In genomic region chr12:83947260-83947811, GRCm38 (mm10) we compare ENCODE assay signal across 15 mouse cellular contexts. TPM values are rescaled to one million over a fixed set of nuclear protein-coding genes. Genes with fewer than 3 reads are reported as not detected.
DNase-seq lines count a peak whose midpoint lies in the region; ATAC-seq and TF ChIP-seq lines count a peak whose summit lies in the region.
"Had no signal": no experiment of that assay in that cellular context is flagged by ENCODE, and none has a peak within 500 bp of the region (broad histone marks: within the 10 kb centered on the region; RNA-seq: fewer than 3 reads in every experiment).

No protein-coding gene starts in this region.

- H3K9me3 ChIP-seq in kidney, postnatal 0 days (replicated peaks; ENCODE audit: low read length): no peaks in the 10 kb centered on the region
- no peaks in the 10 kb centered on the region; the same call in 1 of the 2 replicates for H3K9me3 ChIP-seq in heart, embryonic 16.5 days (replicated peaks; ENCODE audit: control insufficient read depth, low read length)
- H3K9me3 ChIP-seq: liver, embryonic 15.5 days had no signal

- no peak overlapping the region for H3K9ac ChIP-seq in kidney, postnatal 0 days (ENCODE audit: low read depth, low read length)
- no peak overlapping the region for H3K9ac ChIP-seq in heart, embryonic 16.5 days (ENCODE audit: low read length)
- H3K9ac ChIP-seq: forebrain, postnatal 0 days; liver, embryonic 15.5 days had no signal

- H3K4me2 ChIP-seq in kidney, postnatal 0 days (ENCODE audit: low read length): no peak overlapping the region
- H3K4me2 ChIP-seq in heart, embryonic 16.5 days (ENCODE audit: low read depth, low read length): no peak overlapping the region
- H3K4me2 ChIP-seq: liver, embryonic 15.5 days had no signal

- H3K4me3 ChIP-seq in kidney, postnatal 0 days (replicated peaks; ENCODE audit: low read depth, low read length): no peak overlapping the region
- no peak overlapping the region for H3K4me3 ChIP-seq in brown adipose tissue, adult 24 weeks (ENCODE audit: insufficient read depth, low read depth, low read length)
- no peak overlapping the region for H3K4me3 ChIP-seq in heart, embryonic 16.5 days (ENCODE audit: low read length)
- H3K4me3 ChIP-seq: liver, embryonic 15.5 days had no signal

- DNase-seq in kidney, postnatal 0 days (ENCODE audit: low spot score): peak; percentile 56
- no peak for DNase-seq in kidney, adult 11 months
- DNase-seq in lung, postnatal 14 days: peak; percentile 49
- DNase-seq in layer of hippocampus, postnatal 36 days: no peak
- no peak for DNase-seq in left cerebral cortex, postnatal 36 days (ENCODE audit: low spot score in 2 of 2)
- DNase-seq: forebrain, postnatal 0 days had no signal

- WGBS in kidney, postnatal 0 days: 72% methylated on average over 8 of the region's 8 CpGs
- WGBS in heart, embryonic 16.5 days: 65% methylated on average over 8 of the region's 8 CpGs

- no peaks in the 10 kb centered on the region for H3K27me3 ChIP-seq in kidney, postnatal 0 days (ENCODE audit: insufficient read depth, low read length)
- no peaks in the 10 kb centered on the region for H3K27me3 ChIP-seq in heart, embryonic 16.5 days (ENCODE audit: control insufficient read depth, insufficient read depth, low read length)
- H3K27me3 ChIP-seq: liver, embryonic 15.5 days had no signal

- TF ChIP-seq CTCF in kidney, postnatal 0 days (IDR thresholded peaks at IDR 0.05; ENCODE audit: low read depth): no peak

- H3K27ac ChIP-seq in kidney, postnatal 0 days: no peak overlapping the region
- H3K27ac ChIP-seq in brown adipose tissue, adult 24 weeks (replicated peaks; ENCODE audit: low read depth, low read length): peak overlapping the region; percentile 63
- H3K27ac ChIP-seq in heart, embryonic 16.5 days (ENCODE audit: low read length): peak overlapping the region; percentile 78
- H3K27ac ChIP-seq: liver, embryonic 15.5 days had no signal

- intact Hi-C loops in left cerebral cortex, postnatal 36 days (cut with DNase I): no loop called here

- no peak for ATAC-seq in kidney, postnatal 0 days (replicated peaks; ENCODE audit: low FRiP score, low read depth)
- ATAC-seq in heart, embryonic 16.5 days (replicated peaks; ENCODE audit: extremely low read depth, insufficient read depth, low FRiP score): no peak; the same call in 1 of the 2 replicates
- ATAC-seq: forebrain, postnatal 0 days; hindbrain, embryonic 16.5 days; midbrain, embryonic 16.5 days had no signal

- H3K36me3 ChIP-seq in kidney, postnatal 0 days (ENCODE audit: insufficient read depth, low read length): no peaks in the 10 kb centered on the region
- no peaks in the 10 kb centered on the region for H3K36me3 ChIP-seq in heart, embryonic 16.5 days (ENCODE audit: control insufficient read depth, insufficient read depth)
- H3K36me3 ChIP-seq: liver, embryonic 15.5 days had no signal

- H3K4me1 ChIP-seq in kidney, postnatal 0 days (replicated peaks; ENCODE audit: insufficient read depth, low read length): 0 out of 2 replicates have a peak, but pooled peaks cover 9% of the 10 kb centered on the region
- peaks cover 11% of the 10 kb centered on the region for H3K4me1 ChIP-seq in brown adipose tissue, adult 24 weeks (ENCODE audit: control insufficient read depth, insufficient read depth, insufficient read length, low read length)
- H3K4me1 ChIP-seq in heart, embryonic 16.5 days (ENCODE audit: control insufficient read depth, insufficient read depth, low read length): peaks cover 14% of the 10 kb centered on the region

RNA-seq across cellular contexts. Expression of gene Riox1, which starts 3.1 kb away (rescaled TPM):
- polyA plus RNA-seq in kidney, postnatal 0 days (2015; fragmentation: Nextera tagmentation; extraction: Ambion mirVana): 12.3 and 13.0 TPM in 2 replicates
- 1.3 and 2.3 TPM in 2 replicates for polyA plus RNA-seq in brown adipose tissue, adult 24 weeks (2012; ENCODE audit: insufficient read depth, insufficient read length, missing spikeins)
- 7.9 TPM in 2 replicates for polyA plus RNA-seq in heart, embryonic 16.5 days (2015; fragmentation: Nextera tagmentation; extraction: Ambion mirVana)
- total RNA-seq in layer of hippocampus, postnatal 36 days (2021): 10 to 100 TPM; 14.4 to 15.3 TPM
- 10 to 100 TPM; 14.7 to 20.1 TPM for total RNA-seq in left cerebral cortex, postnatal 36 days (2021)

RNA-seq across cellular contexts. Expression of gene Numb, which starts 25.6 kb away (rescaled TPM):
- 28.7 and 31.5 TPM in 2 replicates for polyA plus RNA-seq in kidney, postnatal 0 days (2015; fragmentation: Nextera tagmentation; extraction: Ambion mirVana)
- polyA plus RNA-seq in brown adipose tissue, adult 24 weeks (2012; ENCODE audit: insufficient read depth, insufficient read length, missing spikeins): 11.9 and 13.3 TPM in 2 replicates
- polyA plus RNA-seq in heart, embryonic 16.5 days (2015; fragmentation: Nextera tagmentation; extraction: Ambion mirVana): 30.4 and 30.6 TPM in 2 replicates
- total RNA-seq in layer of hippocampus, postnatal 36 days (2021): 10 to 100 TPM; 34.5 to 42.3 TPM
- 10 to 100 TPM; 59.4 to 76.9 TPM for total RNA-seq in left cerebral cortex, postnatal 36 days (2021)

RNA-seq across cellular contexts. Expression of gene Heatr4, which starts 37.3 kb away (rescaled TPM):
- polyA plus RNA-seq in kidney, postnatal 0 days (2015; fragmentation: Nextera tagmentation; extraction: Ambion mirVana): not detected in 2 replicates
- not detected in 2 replicates for polyA plus RNA-seq in brown adipose tissue, adult 24 weeks (2012; ENCODE audit: insufficient read depth, insufficient read length, missing spikeins)
- polyA plus RNA-seq in heart, embryonic 16.5 days (2015; fragmentation: Nextera tagmentation; extraction: Ambion mirVana): not detected in 2 replicates
- not detected for total RNA-seq in layer of hippocampus, postnatal 36 days (2021)
- total RNA-seq in left cerebral cortex, postnatal 36 days (2021): not detected
- total RNA-seq: adrenal gland, adult 18-20 months; left cerebral cortex, postnatal 10 days; neutrophil, adult 5-6 weeks had no signal
- polyA plus RNA-seq: gonadal fat pad, adult 2 months; hindbrain, embryonic 16.5 days; liver, embryonic 15.5 days; midbrain, embryonic 16.5 days had no signal

RNA-seq across cellular contexts. Expression of gene Acot2, which starts 40.3 kb away (rescaled TPM):
- polyA plus RNA-seq in kidney, postnatal 0 days (2015; fragmentation: Nextera tagmentation; extraction: Ambion mirVana): 64.8 and 71.9 TPM in 2 replicates
- 58.8 and 67.3 TPM in 2 replicates for polyA plus RNA-seq in brown adipose tissue, adult 24 weeks (2012; ENCODE audit: insufficient read depth, insufficient read length, missing spikeins)
- polyA plus RNA-seq in heart, embryonic 16.5 days (2015; fragmentation: Nextera tagmentation; extraction: Ambion mirVana): 75.6 and 85.0 TPM in 2 replicates
- 10 to 100 TPM; 14.9 to 16.4 TPM for total RNA-seq in layer of hippocampus, postnatal 36 days (2021)
- total RNA-seq in left cerebral cortex, postnatal 36 days (2021): 10 to 100 TPM; 10.7 TPM

Comparison
In these comparisons a context has a peak if more than half of its experiments do, and no peak if none do; other contexts are left out.
1. DNase-seq: peak in kidney, postnatal 0 days (single experiment) and lung, postnatal 14 days (single experiment); none in kidney, adult 11 months (single experiment), layer of hippocampus, postnatal 36 days (0 of 2) and left cerebral cortex, postnatal 36 days (0 of 2).